Mouse (Mus musculus) megakaryocyte, embryonic 14.5 days (primary cell): ENCODE results near the gene Scarb1. TPM values are rescaled to one million over a fixed set of nuclear protein-coding genes. Genes with fewer than 3 reads are reported as not detected.

Experiments used
- H3K27me3 ChIP-seq: replicated peaks from 2 replicates; pipeline ENCODE3; 2012; ENCODE audit warnings: inconsistent platforms
- H3K36me3 ChIP-seq: replicated peaks from 2 replicates; pipeline ENCODE3; 2012; ENCODE audit warnings: low read length, inconsistent platforms, mixed read lengths
- H3K4me1 ChIP-seq: 2 replicates; pipeline ENCODE4 v1.6.1; 2012; ENCODE audit warnings: inconsistent platforms
- H3K4me3 ChIP-seq: replicated peaks from 2 replicates; pipeline ENCODE3; 2012; ENCODE audit warnings: moderate library complexity, mild to moderate bottlenecking, inconsistent platforms
- H3K9me3 ChIP-seq: 2 replicates; pipeline ENCODE4 v1.6.1; 2012; ENCODE audit warnings: inconsistent platforms
- FLI1 ChIP-seq: IDR thresholded peaks from 2 replicates; pipeline ENCODE4 v1.6.1; 2012; ENCODE audit warnings: low read length, inconsistent platforms, mixed read lengths
- GATA1 ChIP-seq: IDR thresholded peaks from 3 replicates; pipeline ENCODE4 v1.6.1; 2012; ENCODE audit warnings: mixed read lengths, low read length, inconsistent platforms, borderline replicate concordance
- polyA plus RNA-seq: library from polyadenylated mRNA; stranded (reverse); fragments of >175 nt; gene quantifications from 2 replicates; pipeline ENCODE4 v1.2.3, GENCODE M21; 2012; ENCODE audit warnings: low replicate concordance; ENCODE audit not compliant: insufficient read depth

The Scarb1 gene
- polyA plus RNA-seq, 1 experiment, result 138 TPM

DNA sequence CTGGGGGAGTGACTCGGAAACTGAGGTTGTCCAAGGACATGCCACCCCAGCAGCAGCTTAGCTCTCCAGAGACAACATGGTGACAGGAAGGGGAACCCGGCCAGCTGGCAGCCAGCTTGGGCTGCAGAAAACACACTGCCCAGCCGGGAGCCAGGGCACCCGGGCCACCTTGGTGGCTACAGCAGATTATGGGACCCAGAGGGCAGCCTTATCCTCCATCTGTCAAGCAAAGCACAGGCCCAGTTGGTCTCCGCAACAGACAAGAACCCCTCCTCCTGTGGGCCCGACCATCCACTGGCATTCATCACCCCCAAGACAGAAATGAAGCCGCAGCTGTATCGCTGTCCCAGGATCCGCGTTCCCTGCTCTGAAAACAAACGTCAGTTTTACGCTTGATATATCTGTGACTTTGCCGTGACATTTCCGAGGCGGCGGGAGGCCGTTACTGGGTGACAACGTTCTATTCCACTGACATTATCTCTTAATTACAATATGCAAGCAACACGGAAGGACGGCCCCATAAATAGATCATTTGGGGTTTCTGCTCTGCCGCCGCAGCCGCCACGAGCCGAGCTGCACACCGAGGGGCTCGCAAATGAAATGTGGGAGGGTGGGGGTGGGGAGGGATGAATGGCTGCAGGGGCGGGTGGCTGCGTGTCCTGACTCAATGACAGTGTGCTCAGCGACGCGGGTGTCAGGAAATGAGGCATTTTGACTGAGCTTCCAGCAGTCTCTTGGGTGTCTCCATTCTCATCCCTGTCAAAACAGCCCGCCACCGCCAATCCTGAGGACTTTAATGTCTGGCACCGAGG, 73.5 kb downstream of the Scarb1 start:
- no peaks in the 10 kb centered on the region for H3K36me3 ChIP-seq
- no peak overlapping the region for H3K4me3 ChIP-seq
- H3K4me1 ChIP-seq, result peaks cover 59% of the 10 kb centered on the region
- H3K9me3 ChIP-seq, result peaks cover 16% of the 10 kb centered on the region
- peaks cover 54% of the 10 kb centered on the region for H3K27me3 ChIP-seq
- TF ChIP-seq FLI1, result no peak
- TF ChIP-seq GATA1, result no peak

DNA sequence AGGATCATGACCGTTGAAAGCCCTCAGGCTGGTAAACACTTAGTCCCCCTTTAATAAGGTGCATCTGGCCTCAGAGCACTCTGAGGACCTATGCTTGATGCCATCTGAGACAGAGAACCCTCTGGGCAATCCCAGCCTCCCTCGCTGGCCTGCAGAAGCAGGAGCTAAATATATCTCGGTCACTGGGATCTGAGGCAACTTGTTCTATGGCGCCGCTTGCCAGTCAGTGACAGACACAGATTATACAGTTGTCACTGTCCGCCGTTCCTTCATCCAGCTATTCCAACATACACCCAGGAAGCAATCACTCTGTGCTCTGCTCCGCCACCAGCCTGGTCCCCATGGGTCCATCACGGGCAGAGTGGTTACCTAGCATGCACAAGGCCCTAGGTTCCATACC, 74.8 kb downstream of the Scarb1 start:
- Histone ChIP-seq H3K27me3 (peaks cover 66% of the 10 kb centered on the region), H3K9me3 (peaks cover 16% of the 10 kb centered on the region), H3K36me3 (no peaks in the 10 kb centered on the region), H3K4me1 (peaks cover 47% of the 10 kb centered on the region), H3K4me3 (no peak overlapping the region)
- no peak for TF ChIP-seq GATA1
- no peak for TF ChIP-seq FLI1

DNA sequence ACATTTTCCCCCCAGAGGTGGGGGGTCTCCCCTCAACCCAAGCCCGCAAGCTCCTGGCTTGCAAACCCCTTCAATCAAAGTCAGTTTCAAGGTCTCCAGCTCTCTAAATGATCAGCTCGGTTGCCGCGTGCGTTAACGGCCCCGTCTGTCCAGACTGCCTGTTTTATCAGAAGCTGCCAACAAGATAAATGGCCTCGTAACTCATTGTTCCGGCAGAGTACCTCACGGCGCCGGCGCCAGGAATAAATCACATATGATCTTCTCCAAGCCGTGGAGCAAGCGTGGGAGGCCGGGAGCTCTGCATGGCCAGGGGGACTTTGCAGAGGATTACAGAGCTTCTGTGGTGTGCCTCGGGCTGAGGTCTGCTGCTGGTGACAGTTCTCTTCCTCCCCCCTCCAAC, 76.2 kb downstream of the Scarb1 start:
- no peaks in the 10 kb centered on the region for H3K36me3 ChIP-seq
- TF ChIP-seq GATA1 (no peak), FLI1 (no peak)
- H3K9me3 ChIP-seq, result peaks cover 13% of the 10 kb centered on the region
- peaks cover 34% of the 10 kb centered on the region for H3K4me1 ChIP-seq
- no peak overlapping the region for H3K4me3 ChIP-seq
- H3K27me3 ChIP-seq, result peaks cover 76% of the 10 kb centered on the region

DNA sequence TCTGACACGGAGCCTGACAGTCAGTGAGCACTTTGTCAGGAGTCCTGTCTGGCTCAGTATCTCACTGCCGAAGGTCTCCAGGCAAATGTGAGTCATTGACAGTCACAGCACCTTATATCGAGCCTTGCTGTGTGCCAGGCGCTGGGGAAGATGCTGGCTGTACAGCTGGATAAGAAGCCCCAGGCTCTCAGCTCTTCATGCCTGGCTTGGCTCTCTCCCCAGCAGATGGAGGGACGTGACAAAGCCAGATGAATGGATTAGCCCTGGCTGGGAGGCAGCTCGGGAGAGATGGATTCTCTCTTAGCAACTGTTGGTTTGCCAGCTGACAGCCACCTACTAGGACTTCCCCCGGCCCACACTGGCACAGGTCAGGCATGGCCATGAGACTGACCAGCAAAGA, 78.3 kb downstream of the Scarb1 start:
- Histone ChIP-seq H3K27me3 (peaks cover 81% of the 10 kb centered on the region), H3K4me1 (peaks cover 16% of the 10 kb centered on the region), H3K36me3 (no peaks in the 10 kb centered on the region), H3K9me3 (peaks cover 12% of the 10 kb centered on the region), H3K4me3 (no peak overlapping the region)
- no peak for TF ChIP-seq GATA1
- TF ChIP-seq FLI1, result no peak

DNA sequence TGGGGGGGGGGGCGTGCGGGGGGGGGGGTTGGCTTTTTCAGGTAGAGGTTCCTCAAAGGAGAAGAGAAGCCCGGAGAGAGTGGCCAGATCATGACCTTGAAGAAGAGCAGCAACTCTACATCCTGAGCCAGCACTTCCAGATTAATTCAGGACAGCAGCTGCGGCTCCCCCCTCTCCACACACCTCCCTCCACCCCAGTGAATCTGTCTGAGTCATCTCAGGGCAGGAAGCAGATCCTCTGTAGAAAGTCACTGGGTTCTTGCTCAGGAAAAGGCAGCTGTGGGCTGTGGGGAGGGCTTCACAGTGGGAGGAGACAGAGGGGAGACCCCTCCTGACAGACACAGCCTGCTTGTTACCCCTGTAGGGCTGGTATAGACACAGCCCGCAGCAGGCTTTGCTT, 87.0 kb downstream of the Scarb1 start:
- Histone ChIP-seq H3K4me1 (peaks cover 20% of the 10 kb centered on the region), H3K36me3 (no peaks in the 10 kb centered on the region), H3K27me3 (peaks cover 61% of the 10 kb centered on the region), H3K4me3 (peak overlapping the region; percentile 42), H3K9me3 (peaks cover 18% of the 10 kb centered on the region)
- TF ChIP-seq GATA1 (no peak), FLI1 (no peak)

DNA sequence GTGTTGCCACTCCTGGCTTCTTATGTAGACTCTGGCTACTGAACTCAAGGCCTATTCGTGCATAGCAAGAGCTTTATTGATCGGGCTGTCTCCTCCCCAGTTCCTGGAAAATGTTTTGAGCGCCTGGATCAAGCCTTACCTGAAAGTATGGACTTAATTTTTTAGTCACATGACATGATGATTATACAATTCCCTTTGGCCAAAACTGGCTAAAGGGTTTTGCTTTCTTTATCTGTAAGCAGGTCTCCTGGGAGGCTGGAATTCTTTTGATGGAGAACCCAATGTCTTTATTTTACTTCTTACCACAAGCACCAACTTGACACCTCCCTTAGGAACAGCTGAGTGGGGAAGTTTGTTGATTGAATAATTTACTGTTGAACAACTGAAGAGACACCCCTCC, 87.4 kb downstream of the Scarb1 start:
- H3K27me3 ChIP-seq, result peaks cover 61% of the 10 kb centered on the region
- no peak for TF ChIP-seq GATA1
- TF ChIP-seq FLI1, result no peak
- H3K9me3 ChIP-seq, result peaks cover 23% of the 10 kb centered on the region
- H3K36me3 ChIP-seq, result no peaks in the 10 kb centered on the region
- H3K4me3 ChIP-seq, result no peak overlapping the region
- H3K4me1 ChIP-seq, result peaks cover 20% of the 10 kb centered on the region

DNA sequence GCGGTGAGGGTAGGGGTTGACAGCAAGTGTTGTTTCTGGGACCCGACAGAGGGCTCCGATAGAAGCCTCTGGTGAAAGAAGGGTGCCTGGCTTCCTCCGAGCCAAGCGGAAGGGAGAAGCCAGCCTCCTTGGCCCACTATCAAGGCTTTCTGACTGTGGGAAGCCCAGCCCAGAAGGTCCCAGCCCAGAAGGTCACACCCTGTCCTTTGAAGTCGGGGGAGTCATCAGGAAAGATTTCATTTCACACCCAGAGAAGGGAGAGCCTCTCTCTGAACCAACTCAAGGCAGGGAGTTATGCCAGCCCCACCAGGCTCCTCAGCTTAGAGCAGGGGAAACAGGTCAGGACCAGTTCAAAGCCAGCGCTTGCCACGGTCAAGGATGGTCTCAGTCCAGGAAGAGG, 88.2 kb downstream of the Scarb1 start:
- Histone ChIP-seq H3K27me3 (peaks cover 66% of the 10 kb centered on the region), H3K36me3 (no peaks in the 10 kb centered on the region), H3K4me1 (peaks cover 20% of the 10 kb centered on the region), H3K9me3 (peaks cover 26% of the 10 kb centered on the region), H3K4me3 (no peak overlapping the region)
- no peak for TF ChIP-seq FLI1
- no peak for TF ChIP-seq GATA1

DNA sequence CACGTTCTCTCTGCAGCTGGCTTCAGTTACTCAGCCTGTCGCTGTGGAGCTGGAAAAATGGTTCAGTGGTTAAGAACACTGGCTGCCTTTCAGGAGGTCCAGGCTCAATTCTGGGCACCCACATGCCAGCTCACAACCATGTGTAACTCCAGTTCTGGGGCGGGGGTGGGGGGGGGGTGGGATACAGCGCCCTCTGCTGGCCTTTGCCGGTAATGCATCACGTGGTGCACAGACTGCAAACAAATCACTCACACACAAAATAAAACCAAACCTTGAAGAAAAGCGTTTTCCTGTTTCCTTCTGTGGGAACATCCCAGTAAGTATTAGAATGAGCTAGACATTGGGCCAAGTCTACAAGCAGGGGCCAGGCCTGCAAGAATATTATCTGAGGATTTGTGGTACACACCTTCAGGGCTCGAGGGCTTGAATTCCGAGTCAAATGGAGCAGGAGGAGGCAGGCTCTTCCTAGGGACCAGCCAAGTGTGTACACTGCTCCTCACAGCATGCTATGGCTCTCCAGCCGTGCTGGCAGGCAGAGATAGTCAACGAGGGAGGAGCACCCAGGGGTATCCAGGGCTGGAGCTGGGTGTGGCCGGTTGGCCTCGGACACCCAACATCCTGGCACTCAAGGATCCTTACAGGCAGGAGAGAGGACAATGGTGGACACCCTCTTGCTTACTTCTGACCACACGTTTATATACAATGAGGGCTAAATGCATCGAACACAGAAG, 88.8 kb downstream of the Scarb1 start:
- Histone ChIP-seq H3K27me3 (peaks cover 70% of the 10 kb centered on the region), H3K4me3 (no peak overlapping the region), H3K36me3 (no peaks in the 10 kb centered on the region), H3K4me1 (peaks cover 20% of the 10 kb centered on the region), H3K9me3 (peaks cover 26% of the 10 kb centered on the region)
- TF ChIP-seq FLI1 (no peak), GATA1 (no peak)

DNA sequence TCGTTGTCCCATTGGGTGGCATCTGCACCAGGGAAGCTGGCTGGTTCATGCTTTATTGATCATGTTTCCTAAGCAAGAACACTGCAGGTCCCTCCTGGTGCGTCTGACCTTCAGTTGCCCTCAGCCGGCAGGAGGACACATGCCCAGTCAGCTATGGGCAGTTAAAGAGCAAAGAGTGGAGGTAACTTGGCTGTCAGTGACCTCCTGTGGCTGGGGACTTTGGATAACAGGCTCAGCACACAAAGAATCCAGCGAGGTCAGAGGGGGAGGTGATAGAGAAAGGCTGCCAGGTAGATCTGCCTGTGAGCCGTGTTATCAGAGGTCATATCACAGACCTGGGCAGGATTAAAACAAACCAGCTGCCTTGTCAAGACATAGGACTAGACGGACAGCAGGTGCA, 91.7 kb downstream of the Scarb1 start:
- TF ChIP-seq FLI1, result no peak
- no peak for TF ChIP-seq GATA1
- H3K9me3 ChIP-seq, result peaks cover 15% of the 10 kb centered on the region
- peaks cover 32% of the 10 kb centered on the region for H3K4me1 ChIP-seq
- H3K4me3 ChIP-seq, result peak overlapping the region; percentile 5
- H3K27me3 ChIP-seq, result peaks cover 82% of the 10 kb centered on the region
- no peaks in the 10 kb centered on the region for H3K36me3 ChIP-seq

DNA sequence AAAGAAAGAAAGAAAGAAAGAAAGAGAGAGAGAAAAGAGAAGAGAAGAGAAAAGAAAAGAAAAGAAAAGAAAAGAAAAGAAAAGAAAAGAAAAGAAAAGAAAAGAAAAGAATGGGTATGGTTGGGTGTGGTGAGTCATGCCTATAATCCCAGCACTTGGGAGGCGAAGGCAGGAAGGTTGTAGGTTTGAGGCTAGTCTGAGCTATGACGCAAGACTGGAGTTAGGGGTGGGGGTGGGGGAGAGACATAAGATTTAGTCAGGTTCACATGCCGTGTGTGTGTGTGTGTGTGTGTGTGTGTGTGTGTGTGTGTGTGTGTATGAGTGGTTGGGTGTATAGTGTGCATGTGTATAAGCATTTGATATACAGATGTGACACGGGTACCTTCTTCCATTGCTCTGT, 94.2 kb downstream of the Scarb1 start:
- Histone ChIP-seq H3K4me1 (peaks cover 30% of the 10 kb centered on the region), H3K36me3 (no peaks in the 10 kb centered on the region), H3K27me3 (peaks cover 79% of the 10 kb centered on the region), H3K4me3 (no peak overlapping the region), H3K9me3 (peaks cover 11% of the 10 kb centered on the region)
- no peak for TF ChIP-seq GATA1
- no peak for TF ChIP-seq FLI1
